Mouse (Mus musculus): ENCODE results near the gene Dcaf11.

Gene Dcaf11

DNA sequence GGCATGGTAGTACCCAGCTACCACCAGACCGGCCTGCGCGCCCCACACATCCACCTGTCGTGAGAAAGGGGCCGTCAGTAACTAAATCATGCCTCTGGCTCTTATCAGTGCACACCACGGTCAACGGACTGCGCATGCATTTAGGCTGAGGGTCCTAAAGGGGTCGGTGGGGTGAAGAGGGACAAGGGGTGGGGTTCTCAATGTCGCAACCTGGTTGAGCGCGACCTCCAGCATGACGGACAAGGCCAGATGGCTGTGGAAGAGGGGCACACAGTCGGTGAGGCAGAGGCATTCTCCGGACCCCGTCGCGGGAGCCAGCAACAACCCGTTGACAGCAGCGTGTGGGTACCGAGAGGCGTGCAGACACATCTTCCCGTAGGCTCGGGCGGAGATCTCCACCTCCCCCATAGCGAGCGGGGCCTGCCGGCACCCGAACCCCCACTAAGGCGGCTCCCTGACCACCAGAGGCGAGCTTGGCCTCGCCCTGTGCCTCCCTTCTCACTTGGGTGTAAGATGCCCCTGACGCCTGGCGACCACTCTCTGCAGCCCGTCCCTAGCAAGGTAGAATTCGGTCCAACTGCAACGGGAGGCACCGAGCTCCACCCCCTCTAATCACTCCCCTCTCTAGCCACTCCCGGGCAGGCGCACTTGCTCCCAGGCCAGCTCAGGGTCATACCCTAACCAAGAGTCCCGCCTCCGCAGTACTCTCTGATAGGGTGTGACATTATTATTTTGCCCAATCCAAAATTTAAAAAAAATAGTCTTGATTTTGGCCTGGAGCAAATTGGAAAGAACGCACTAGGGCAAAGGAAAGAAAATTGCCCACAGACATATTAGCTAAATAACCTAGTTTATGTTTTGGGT lies 25.1 kb downstream of the Dcaf11 start, which contains the start of gene Emc9:
Emc9 (minus strand) TSS at position 601 of the 864 bp plus-strand sequence.
- no peak for DNase-seq (ENCODE audit: low read depth, low spot score)

GRCm38 (mm10) chr14:55585566-55585960 lies 25.8 kb downstream of the Dcaf11 start:
- DNase-seq (ENCODE audit: low read depth, low spot score): no peak

DNA sequence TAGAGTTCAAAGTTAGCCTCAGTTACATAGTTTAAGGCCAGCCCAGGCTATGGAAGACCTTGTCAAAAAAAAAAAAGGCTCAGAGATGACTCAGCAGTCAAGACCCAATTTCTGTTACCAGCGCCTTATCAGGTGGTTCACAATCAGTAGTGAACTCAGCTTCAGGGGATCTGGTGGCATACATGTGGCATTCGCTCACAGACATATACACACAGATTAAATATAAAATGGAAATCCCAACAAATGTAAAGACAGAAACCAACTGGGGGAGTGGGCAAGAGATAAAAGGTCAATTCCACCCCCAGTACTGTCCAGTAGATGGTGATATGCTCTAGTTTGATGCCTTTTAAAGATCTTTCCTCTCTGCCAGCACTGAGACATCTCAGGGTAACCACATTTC lies 26.3 kb downstream of the Dcaf11 start:
- no peak for DNase-seq (ENCODE audit: low read depth, low spot score)

GRCm38 (mm10) chr14:55589271-55589670 lies 29.5 kb downstream of the Dcaf11 start:
- no peak for DNase-seq (ENCODE audit: low read depth, low spot score)

DNA sequence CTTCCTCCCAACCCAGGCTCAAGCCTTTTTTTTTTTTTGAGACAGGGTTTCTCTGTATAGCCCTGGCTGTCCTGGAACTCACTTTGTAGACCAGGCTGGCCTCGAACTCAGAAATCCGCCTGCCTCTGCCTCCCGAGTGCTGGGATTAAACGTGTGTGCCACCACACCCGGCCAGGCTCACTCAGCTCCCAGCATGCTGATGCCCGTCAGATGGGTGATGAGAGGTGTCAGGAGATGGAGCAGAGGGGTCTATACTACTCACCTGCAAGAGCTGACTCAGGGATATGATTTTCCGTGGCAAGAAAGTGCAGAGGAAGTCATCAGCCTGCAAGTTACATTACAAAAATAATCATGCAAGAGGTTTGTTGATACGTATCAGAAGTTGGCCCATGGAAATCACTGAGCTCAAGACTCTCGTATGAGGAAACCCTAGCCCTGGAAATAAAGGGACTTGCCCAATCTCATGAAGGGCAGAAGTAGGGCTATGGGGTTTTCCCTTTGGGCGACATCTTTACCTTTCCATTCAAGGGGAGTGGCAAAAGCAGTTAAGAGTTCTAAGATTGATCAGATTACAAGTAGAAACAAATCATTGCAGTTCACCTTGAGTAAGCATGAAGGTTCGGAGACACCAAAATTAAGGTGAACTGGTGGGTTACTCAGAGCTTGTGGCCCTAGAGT lies 30.1 kb downstream of the Dcaf11 start:
- DNase-seq (ENCODE audit: low read depth, low spot score): no peak

DNA sequence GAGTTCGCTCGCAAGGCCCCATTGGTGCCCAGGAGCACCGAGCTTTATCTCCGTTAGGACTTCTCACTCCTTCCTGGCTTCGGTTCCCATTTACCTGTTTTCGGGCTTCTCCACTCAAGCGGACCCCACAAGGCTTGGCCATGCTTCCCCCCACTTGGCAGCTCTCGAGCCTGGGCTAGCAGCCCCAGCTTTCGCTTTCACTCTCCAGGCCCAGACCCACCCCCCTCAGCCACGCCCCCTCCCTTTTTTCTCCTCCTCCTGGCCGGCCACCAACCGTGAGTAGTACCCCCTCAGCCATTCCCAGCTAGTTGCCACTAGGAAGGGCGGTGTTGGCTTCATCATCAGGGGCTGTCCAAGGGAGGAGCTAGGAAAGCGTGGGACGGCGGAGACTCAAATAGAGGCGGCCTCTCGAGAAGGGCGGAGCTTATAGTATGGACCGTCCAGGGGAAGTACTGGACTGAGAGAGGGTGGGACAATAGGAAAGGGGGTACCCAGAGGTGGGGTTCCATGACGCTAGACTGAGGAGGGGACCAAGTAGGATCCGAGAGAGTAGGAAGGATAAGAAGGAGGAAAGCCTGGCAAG lies 31.0 kb downstream of the Dcaf11 start, which contains the start of gene Psme2:
Psme2 (minus strand) TSS at position 366 of the 583 bp plus-strand sequence.
- peak; percentile 93 for DNase-seq (ENCODE audit: low read depth, low spot score)

DNA sequence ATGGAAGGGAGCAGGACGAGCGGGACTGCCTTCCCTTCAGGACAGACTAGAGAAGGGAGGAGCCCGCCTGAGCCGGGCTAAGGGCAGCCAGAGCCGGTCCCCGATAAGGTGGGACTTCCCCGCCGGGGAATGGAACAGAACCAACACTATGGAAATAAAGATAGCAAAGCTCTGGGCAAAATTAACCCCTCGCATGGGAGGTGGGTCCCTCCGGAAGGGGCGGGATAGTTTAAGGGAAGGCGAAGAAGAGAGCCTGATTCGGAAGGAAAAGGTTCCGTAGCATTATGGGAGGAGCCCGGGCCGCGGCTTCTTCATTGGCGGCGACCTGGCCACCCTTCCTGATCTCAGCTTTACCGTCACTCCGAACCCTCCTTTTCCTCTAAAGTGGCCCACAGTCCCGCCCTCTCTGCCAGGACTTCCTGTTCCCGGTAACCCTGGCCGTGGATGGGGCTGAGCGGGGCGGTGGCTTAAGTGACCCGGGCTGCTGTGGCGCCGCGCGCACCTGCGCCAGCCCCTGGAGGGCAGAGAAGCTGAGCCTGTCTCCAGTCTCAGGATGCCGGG lies 31.6 kb downstream of the Dcaf11 start, which contains the start of gene Rnf31:
Rnf31 (plus strand) TSS at position 378 of the 561 bp plus-strand sequence.
- DNase-seq (ENCODE audit: low read depth, low spot score): peak; percentile 81

DNA sequence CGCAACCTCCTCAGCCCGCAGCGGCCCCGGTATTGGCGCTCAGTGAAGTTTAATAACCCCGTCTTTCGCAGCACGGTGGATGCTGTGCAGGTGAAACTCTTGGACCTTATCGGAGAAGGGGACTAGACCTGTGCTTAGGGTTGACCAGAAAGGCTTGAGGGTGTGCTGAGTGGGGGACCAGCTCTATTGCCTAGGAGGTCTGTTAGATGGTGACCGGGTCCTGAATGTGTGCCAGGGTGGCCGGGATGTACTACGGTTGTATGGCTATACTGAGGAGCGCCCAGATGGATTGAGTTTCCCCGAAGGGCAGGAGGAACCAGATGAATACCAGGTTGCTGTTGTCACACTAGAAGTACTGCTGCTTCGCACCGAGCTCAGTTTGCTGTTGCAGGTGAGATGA lies 32.4 kb downstream of the Dcaf11 start:
- no peak for DNase-seq (ENCODE audit: low read depth, low spot score)

DNA sequence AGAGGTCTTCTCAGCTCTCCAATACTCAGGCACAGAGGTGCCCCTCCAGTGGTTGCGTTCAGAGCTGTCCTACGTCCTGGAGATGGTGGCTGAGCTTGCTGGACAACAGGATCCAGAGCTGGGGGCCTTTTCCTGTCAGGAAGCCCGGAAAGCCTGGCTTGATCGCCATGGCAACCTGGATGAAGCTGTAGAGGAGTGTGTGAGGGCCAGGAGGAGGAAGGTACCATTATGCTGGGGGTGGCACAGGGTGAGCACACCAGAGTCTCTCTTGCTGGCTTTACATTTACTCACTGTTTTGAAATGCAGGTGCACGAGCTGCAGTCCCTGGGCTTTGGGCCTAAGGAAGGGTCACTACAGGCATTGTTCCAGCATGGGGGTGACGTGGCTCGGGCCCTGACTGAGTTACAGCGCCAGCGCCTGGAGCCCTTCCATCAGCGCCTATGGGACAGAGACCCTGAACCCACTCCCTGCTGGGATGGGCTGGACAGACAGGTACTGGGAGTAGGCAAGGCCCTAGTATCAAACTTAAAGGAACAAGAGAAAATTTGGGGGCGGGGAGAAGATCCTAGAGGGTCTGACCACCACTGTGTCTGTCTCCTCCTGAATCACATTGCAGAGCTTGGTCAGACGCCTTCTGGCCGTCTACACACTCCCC lies 36.4 kb downstream of the Dcaf11 start:
- DNase-seq (ENCODE audit: low read depth, low spot score): no peak

GRCm38 (mm10) chr14:55598521-55599390 lies 39.0 kb downstream of the Dcaf11 start:
- no peak for DNase-seq (ENCODE audit: low read depth, low spot score)

- no peak for DNase-seq (ENCODE audit: low read depth, low spot score)
Observed at GRCm38 (mm10) chr14:55603271-55603632, 43.4 kb downstream of the Dcaf11 start, which contains the start of gene Irf9. Gene Irf9 (plus strand): TSS chr14:55603571.

- DNase-seq (ENCODE audit: low read depth, low spot score): peak; percentile 76
Observed at GRCm38 (mm10) chr14:55603633-55604576, 44.1 kb downstream of the Dcaf11 start.

DNA sequence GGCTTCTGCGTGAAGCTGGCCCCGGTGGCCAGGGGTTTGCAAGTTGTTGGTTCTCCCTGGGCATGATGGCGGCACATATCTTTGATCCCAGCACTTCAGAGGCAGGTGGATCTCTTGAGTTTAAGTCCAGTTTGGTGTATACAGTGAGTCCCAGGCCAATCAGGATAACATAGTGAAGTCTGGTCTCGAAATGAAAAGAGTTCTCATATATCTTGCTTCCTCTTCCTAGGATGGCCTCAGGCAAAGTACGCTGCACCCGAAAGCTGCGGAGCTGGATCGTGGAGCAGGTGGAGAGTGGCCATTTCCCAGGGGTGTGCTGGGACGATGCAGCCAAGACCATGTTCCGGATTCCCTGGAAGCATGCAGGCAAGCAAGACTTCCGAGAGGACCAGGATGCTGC lies 45.0 kb downstream of the Dcaf11 start:
- DNase-seq (ENCODE audit: low read depth, low spot score): no peak

DNA sequence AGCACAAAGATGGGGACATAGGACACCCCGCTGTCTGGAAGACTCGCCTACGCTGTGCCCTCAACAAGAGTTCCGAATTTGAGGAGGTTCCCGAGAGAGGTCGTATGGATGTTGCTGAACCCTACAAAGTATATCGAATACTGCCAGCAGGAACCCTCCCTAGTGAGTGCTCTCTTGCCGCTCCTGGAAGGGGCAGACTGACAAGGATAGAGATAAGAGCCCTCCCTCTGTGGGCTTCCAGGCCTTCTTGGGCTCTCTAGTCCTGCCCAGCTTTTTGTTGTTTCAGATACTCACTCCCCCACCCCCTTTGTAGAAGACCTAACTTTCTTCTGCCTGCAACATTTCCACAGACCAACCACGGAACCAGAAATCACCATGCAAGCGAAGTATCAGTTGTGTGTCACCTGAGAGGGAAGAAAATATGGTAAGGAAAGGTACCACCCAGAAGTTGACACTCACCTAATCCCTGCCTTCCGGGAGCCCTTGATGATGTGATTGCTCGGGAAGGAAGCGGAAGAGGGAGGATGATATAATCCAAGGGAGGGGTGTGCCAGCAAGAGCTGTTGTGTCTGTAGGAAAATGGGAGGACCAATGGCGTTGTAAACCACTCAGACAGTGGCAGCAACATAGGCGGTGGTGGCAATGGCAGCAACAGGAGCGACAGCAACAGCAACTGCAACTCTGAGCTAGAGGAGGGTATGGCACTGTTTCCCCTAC lies 46.1 kb downstream of the Dcaf11 start:
- DNase-seq (ENCODE audit: low read depth, low spot score): no peak

DNA sequence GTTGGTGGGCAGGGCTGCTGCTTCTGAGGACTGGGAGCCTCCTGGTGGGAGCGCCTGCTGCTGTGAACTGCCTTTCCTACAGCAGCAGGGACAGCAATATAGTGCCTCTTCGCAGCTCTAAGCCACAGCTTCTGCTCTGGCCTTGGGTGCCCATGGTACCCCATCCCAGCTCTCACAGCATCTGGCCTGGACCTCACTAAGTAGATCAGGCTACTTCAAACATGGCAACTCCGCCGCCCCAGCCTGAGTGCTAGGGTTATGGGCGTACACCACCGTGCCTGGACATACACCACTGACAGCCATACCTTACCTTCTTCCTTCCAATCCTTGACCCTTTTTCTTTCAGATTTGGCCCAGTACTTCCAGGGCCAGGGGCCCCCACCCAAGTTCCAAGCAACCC lies 48.5 kb downstream of the Dcaf11 start:
- no peak for DNase-seq (ENCODE audit: low read depth, low spot score)

DNA sequence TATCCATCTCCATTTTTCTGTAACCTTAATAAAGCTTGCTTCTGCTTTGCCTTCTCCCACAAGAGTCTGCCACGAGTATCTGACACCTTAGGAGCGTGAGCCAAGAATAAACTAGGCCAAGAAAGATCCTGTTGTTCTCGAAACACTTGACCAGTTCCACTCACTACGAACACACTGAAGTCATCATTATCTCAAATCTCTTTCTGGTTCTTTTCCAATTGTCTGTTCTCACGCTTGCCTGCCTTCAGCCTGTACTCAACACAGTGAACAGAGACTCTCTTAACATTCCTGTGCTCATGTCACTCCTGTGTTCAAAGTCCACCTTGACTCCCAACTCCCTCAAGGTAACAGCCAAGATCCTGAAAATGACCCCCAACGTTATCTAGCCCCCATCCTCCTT lies 53.5 kb downstream of the Dcaf11 start:
- DNase-seq (ENCODE audit: low read depth, low spot score): no peak

- no peak for DNase-seq (ENCODE audit: low read depth, low spot score)
Observed at GRCm38 (mm10) chr14:55614565-55615178, 54.9 kb downstream of the Dcaf11 start.

DNA sequence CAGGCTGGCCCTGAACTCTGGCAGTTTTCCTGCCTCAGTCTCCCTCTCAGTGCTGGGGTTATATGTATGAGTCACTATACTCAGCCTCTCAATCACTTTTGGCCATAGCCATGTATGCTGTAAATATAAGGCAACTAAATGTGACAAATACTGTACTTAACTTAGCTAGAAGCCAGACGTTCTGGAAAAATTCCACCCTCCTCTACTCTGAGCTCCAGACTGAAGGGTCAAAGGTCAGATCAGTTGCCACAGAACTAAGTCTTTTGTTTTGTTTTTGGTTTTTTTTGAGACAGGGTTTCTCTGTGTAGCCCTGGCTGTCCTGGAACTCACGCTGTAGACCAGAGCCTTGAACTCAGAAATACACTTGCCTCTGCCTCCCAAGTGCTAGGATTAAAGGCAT lies 56.1 kb downstream of the Dcaf11 start:
- no peak for DNase-seq (ENCODE audit: low read depth, low spot score)

Measured in embryo, embryonic 11.5 days (tissue).